Mouse (Mus musculus) c-Kit-positive CD71-positive TER-119-positive erythroid progenitor cells, embryonic 14.5 days (primary cell): ENCODE measurements around the gene Scgb1b20.
"Not testable (repeated sequence)": the region's sequence is repeated elsewhere in the genome, so short reads cannot be mapped to it uniquely, and the experiment has no call there.

Experiments
- DNase-seq: peaks from one replicate; pipeline ENCODE4 v3.0.0-alpha.2; 2013; ENCODE audit warnings: low spot score

Gene Scgb1b20

DNA sequence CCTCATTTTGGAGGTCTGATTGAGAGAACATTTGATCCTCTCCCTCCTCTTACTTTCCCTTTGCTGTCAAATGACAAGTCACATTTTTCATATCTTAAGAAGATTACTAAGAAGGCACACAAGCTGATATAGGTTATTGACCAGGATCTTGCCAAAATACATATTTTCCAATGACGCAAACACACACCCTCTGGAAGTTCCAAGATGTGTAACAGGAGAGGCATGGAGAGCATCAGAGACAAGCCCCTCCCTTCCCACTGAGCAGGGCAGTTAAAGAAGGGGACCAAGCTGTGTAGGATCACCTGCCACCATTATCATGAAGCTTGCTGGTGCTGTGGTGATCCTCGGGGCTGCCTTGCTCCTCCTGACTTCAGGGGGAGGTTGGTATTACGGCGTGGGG, at the start of gene Scgb1b20:
Gene Scgb1b20, plus strand, starts transcription at position 301 of the 400 bp plus-strand sequence.
- DNase-seq, result not testable (repeated sequence)

DNA sequence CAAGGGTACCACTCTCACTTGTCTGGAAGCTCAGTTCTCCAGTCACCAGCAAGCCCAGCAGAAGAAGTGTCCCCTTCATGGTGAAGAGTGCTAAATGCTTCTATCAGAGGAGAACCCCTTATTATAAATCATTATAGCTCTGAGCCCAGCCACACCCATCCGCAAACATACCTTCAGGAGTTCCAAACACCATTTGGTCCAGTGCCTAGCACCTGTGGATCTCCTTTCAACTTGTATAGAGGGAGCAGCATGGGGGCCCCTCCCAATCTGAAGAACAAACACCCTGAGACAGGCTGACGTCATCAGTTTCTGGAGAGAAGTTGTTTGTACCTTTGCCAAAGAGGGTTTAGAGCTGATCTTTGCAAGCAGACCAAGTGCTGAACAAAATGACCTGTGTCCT, 6.8 kb upstream of the Scgb1b20 start, which contains the start of gene Scgb2b20:
Gene Scgb2b20, minus strand, starts transcription at position 101 of the 400 bp plus-strand sequence.
- not testable (repeated sequence) for DNase-seq

DNA sequence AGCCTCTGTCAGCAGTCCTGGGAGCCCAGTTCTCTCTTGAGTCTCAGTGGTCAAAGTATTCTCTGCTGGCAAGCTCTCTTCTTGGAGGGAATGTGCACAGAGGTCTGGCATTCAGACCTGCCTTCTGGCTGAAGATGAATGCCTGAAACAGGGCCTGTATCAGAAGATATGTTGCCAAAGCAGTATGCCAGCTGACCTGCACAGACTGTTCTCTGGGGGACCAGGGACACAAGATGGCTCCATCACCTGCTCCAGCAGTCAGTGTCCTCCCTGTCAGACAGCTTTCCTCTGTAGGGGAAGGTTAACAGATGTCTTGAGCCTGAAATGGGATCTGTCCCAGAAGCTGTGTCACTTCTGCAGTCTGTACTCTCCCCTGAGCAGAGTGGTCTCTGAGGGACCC, 26.7 kb downstream of the Scgb1b20 start:
- not testable (repeated sequence) for DNase-seq

DNA sequence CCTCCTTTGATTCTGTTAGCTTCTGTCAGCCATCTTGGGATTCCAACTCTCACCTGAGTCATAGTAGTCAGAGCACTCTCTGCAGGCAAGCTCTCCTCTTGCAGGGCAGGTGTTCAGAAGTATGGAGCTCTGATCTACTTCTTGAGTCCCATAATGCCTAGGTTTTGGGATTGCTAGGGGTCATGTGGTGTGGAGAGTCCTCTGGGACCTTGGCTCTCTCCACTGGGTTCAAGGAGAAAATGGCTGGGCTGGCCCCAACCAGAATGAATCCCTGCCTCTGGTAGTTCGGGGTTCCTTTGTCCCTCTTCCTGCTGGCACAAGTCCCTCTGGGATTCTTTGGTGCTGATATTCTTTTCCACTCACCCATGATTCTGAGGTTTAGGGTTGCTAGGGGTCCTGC, 28.6 kb downstream of the Scgb1b20 start:
- DNase-seq, result no peak

DNA sequence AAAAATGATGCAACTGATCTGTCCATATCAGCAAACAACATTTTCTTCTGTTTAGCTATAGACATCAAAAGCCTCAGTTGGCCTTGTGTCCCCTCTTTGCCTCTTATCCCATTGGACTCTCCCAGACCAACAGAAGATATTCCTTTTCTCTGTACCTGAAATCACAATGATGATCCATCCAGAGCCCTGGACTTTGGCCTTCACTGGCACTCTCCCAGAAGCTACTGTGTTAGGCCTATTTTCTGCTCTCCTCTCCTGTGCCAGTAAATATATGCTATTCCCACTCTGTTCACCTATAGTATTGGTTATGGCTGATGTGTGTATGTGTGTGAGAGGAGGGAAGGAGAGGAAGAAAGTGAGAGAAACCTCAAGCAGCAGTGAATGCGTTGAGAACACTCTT, 36.6 kb downstream of the Scgb1b20 start:
- not testable (repeated sequence) for DNase-seq
